Mouse (Mus musculus): ENCODE results near the gene Tmem265. TPM values are rescaled to one million over a fixed set of nuclear protein-coding genes. Genes with fewer than 3 reads are reported as not detected.

Gene Tmem265
- polyA plus RNA-seq, 1 experiment = 0.48 TPM

GRCm38 (mm10) chr7:127611561-127611960 is 50.4 kb downstream of the Tmem265 start:
- no peak for TF ChIP-seq GATA1 (IDR thresholded peaks at IDR 0.05; ENCODE audit: low read length)

- no peak for TF ChIP-seq GATA1 (IDR thresholded peaks at IDR 0.05; ENCODE audit: low read length)
Observed at GRCm38 (mm10) chr7:127613501-127613900, 52.3 kb downstream of the Tmem265 start.

- TF ChIP-seq GATA1 (IDR thresholded peaks at IDR 0.05; ENCODE audit: low read length) = no peak
Observed at GRCm38 (mm10) chr7:127614091-127614490, 52.9 kb downstream of the Tmem265 start.

GRCm38 (mm10) chr7:127614511-127614890 is 53.3 kb downstream of the Tmem265 start:
- no peak for TF ChIP-seq GATA1 (IDR thresholded peaks at IDR 0.05; ENCODE audit: low read length)

GRCm38 (mm10) chr7:127614891-127615843 is 54.0 kb downstream of the Tmem265 start, which contains the start of gene Zfp629:
Gene Zfp629, minus strand, starts transcription at chr7:127615797.
- no peak for TF ChIP-seq GATA1 (IDR thresholded peaks at IDR 0.05; ENCODE audit: low read length)

GRCm38 (mm10) chr7:127616336-127616735 is 55.1 kb downstream of the Tmem265 start:
- TF ChIP-seq GATA1 (IDR thresholded peaks at IDR 0.05; ENCODE audit: low read length) = no peak

Other genes with a start within 250 kb of the Tmem265 start
- gene Zfp768, start 215.8 kb upstream of the Tmem265 start, polyA plus RNA-seq (2012) = 28.1 and 30.7 TPM in 2 replicates
- 4.3 TPM in 2 replicates for gene Zfp747, start 185.3 kb upstream of the Tmem265 start, polyA plus RNA-seq (2012)
- 1.1 and 1.4 TPM in 2 replicates for gene 9130019O22Rik, start 174.2 kb upstream of the Tmem265 start, polyA plus RNA-seq (2012)
- gene E430018J23Rik, start 167.8 kb upstream of the Tmem265 start, polyA plus RNA-seq (2012) = 7.2 and 9.7 TPM in 2 replicates
- 0.25 and 0.35 TPM in 2 replicates for gene Zfp764, start 154.6 kb upstream of the Tmem265 start, polyA plus RNA-seq (2012)
- 12.7 and 18.3 TPM in 2 replicates for gene Zfp688, start 139.3 kb upstream of the Tmem265 start, polyA plus RNA-seq (2012)
- 15.2 and 16.3 TPM in 2 replicates for gene Zfp689, start 112.2 kb upstream of the Tmem265 start, polyA plus RNA-seq (2012)
- 62.8 and 67.0 TPM in 2 replicates for gene Prr14, start 101.8 kb upstream of the Tmem265 start, polyA plus RNA-seq (2012)
- gene Fbrs, start 82.2 kb upstream of the Tmem265 start, polyA plus RNA-seq (2012) = 545 and 623 TPM in 2 replicates
- 43.4 and 44.6 TPM in 2 replicates for gene Srcap, start 49.4 kb upstream of the Tmem265 start, polyA plus RNA-seq (2012)
- 20.8 and 23.3 TPM in 2 replicates for gene Gm42715, start 41.8 kb upstream of the Tmem265 start, polyA plus RNA-seq (2012)
- gene Phkg2, start 11.9 kb downstream of the Tmem265 start, polyA plus RNA-seq (2012) = 22.2 and 39.6 TPM in 2 replicates
- gene Ccdc189, start 27.2 kb downstream of the Tmem265 start, polyA plus RNA-seq (2012) = 2.5 and 2.8 TPM in 2 replicates
- gene Rnf40, start 27.4 kb downstream of the Tmem265 start, polyA plus RNA-seq (2012) = 49.0 and 49.7 TPM in 2 replicates
- 21.6 and 22.6 TPM in 2 replicates for gene Zfp629, start 54.4 kb downstream of the Tmem265 start, polyA plus RNA-seq (2012)
- 375 and 505 TPM in 2 replicates for gene Bcl7c, start 147.5 kb downstream of the Tmem265 start, polyA plus RNA-seq (2012)
- 2.8 and 3.7 TPM in 2 replicates for gene Ctf1, start 151.3 kb downstream of the Tmem265 start, polyA plus RNA-seq (2012)
- gene Ctf2, start 170.8 kb downstream of the Tmem265 start, polyA plus RNA-seq (2012) = not detected in 2 replicates
- 76.2 and 91.2 TPM in 2 replicates for gene Fbxl19, start 183.2 kb downstream of the Tmem265 start, polyA plus RNA-seq (2012)
- 32.0 and 33.6 TPM in 2 replicates for gene Orai3, start 208.4 kb downstream of the Tmem265 start, polyA plus RNA-seq (2012)
- gene Setd1a, start 215.3 kb downstream of the Tmem265 start, polyA plus RNA-seq (2012) = 99.0 and 114 TPM in 2 replicates
- gene Gm49388, start 224.2 kb downstream of the Tmem265 start, polyA plus RNA-seq (2012) = 2.5 and 4.3 TPM in 2 replicates
- 12.7 and 27.1 TPM in 2 replicates for gene Hsd3b7, start 239.2 kb downstream of the Tmem265 start, polyA plus RNA-seq (2012)